Mouse (Mus musculus): ENCODE results near the gene Urah.

- TF ChIP-seq CTCF (IDR thresholded peaks at IDR 0.05; ENCODE audit: borderline replicate concordance, insufficient read depth, low read depth, low read length) = no peak
- TF ChIP-seq POLR2A (IDR thresholded peaks at IDR 0.05; ENCODE audit: borderline replicate concordance, insufficient read depth, low read length) = no peak
These were observed 10.9 kb downstream of the Urah start for GRCm38 (mm10) chr7:140845683-140846082.
